Mouse (Mus musculus): ENCODE data around the gene Cox15.

- TF ChIP-seq CTCF (IDR thresholded peaks at IDR 0.05; ENCODE audit: borderline replicate concordance, insufficient read depth, low read depth, low read length) = peak; percentile 53; the same call in 1 of the 2 replicates
- no peak for TF ChIP-seq POLR2A (IDR thresholded peaks at IDR 0.05; ENCODE audit: borderline replicate concordance, insufficient read depth, low read length)
Measured at GRCm38 (mm10) chr19:43760504-43760903, 7.7 kb upstream of the Cox15 start.
